Mouse (Mus musculus) right cerebral cortex, postnatal 36 days (tissue): ENCODE measurements around the gene Pik3cd.
A peak's percentile ranks its signal among the peaks of the same experiment; 100 is the strongest.
"Not testable (repeated sequence)": the region's sequence is repeated elsewhere in the genome, so short reads cannot be mapped to it uniquely, and the experiment has no call there.

Source experiments
- DNase-seq, 2 experiments: peaks; one replicate each; pipeline ENCODE4 v3.0.0; 2022; ENCODE audit warnings: low spot score in 2 of 2, mixed read lengths in 1 of 2

Gene Pik3cd

DNA sequence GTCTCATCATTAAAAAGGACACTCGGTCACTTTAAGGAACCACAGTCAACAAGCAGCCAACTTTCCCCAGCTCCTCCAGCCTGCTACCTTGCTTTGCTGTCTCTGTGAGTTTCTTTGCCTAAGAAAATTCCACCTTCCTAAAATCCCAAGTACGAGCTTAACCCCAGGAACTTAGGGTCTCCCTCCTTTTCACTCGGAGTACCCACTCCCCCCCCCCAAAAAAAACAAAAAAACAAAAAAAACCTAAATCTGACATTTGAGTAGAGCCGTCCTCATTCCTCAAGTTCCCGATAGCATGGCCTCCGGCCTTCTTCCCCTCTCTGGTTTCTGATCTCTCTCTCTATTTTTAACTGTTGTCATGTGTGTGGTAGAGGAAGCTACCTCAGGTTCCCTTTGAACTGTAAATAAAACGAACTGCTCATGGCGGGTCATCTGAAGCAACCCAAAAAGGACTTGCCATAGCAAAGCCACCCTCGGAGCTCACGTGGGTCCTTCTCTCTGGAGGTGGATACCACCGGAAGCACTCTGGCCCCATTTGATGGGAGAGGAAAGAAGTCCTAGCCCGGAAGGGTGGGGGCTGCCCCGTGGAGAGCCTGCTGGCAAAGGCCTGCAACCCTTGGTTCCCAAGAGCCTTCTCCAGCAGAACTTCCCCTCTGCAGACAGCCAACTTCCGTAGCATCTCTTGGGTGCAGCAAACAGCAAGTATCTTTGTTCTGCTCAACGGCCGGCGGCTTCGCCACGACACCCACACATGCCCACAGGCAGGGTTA is at the start of gene Pik3cd:
Gene Pik3cd (minus strand): TSS at position 362 of the 770 bp plus-strand sequence.
- no peak for DNase-seq

DNA sequence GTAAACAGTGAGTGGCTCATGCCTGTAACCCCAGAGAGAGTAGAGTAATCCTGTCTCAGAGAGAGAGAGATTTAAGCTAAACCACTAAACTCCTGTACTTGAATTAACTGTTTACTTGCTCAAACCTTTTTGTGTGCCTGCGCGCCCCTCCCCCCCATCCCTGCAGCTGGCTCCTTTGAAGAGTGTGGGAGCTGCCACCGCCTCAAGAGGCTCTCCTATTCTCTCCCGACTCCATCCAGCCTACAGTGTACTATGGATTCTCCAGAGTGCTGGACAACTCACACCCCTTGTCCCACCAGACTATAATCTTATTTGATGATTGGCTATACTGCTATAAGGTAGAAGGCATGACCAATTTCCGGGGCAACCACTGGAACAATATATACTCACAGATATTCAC is 48.3 kb upstream of the Pik3cd start:
- no peak for DNase-seq

DNA sequence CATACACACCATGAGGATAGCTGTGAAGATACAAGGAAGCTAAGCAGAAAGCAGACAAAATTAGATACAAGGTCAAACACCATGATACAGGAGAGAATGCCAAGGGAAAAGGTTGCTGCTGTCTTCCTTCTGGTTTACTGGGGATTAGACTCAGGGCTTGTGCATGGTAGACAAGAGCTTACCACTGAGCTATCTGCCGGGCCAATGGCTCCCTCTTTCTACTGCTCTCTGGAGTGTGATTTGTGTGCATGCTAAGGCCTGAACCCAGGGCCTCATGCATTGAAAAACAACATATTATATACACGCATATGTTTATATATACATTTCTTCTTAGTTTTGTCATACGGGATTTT is 47.3 kb upstream of the Pik3cd start:
- not testable (repeated sequence) for DNase-seq

DNA sequence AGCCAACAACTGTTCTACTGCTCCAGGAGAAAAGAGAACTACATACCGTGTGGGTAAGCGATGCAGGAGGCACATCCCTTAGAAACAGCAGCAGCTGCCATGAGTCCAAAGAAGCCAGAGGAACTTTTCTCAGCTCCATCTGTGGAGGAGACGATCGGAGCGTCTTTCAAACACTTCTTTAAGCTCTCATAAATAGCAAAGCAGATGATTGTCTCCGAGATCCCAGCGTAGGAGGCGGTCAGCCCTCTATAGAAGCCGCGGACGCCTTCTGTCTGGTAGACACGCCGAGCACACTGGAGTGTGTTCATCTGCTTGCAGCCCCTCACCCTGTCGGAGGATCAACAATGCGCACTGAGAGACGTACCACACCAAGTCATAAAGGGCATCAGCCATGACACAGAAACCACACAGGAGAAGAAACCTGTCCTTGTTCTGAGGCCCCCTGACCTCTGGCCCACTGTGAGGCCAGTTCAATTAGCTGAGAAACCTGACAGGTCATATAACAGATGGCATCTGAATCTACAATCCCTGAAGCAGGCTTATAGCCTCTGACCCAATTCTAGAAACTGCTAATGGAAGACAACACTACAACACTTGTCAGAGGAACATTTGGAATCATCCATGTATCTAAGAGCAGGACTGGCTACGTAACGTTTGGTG is 46.8 kb upstream of the Pik3cd start:
- DNase-seq, result no peak

DNA sequence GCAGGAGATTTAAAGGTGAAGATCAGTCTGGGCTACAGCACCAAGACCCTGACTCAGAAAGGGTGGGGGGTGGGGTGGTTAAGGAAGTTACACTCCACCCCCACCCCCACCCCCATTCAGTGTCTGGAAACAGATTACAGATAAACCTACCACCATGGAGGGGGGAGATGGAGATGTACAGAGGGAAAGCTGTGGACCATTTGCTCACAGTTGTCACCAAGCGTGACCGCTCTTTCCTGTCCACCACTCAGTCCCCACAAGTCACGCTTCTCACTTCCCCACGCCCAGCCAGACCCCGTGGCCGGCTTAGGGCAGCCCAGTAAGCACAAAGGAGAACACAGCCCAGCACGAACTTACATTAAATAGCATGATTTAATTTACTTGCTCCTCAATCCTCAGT is 41.7 kb upstream of the Pik3cd start:
- no peak for DNase-seq

DNA sequence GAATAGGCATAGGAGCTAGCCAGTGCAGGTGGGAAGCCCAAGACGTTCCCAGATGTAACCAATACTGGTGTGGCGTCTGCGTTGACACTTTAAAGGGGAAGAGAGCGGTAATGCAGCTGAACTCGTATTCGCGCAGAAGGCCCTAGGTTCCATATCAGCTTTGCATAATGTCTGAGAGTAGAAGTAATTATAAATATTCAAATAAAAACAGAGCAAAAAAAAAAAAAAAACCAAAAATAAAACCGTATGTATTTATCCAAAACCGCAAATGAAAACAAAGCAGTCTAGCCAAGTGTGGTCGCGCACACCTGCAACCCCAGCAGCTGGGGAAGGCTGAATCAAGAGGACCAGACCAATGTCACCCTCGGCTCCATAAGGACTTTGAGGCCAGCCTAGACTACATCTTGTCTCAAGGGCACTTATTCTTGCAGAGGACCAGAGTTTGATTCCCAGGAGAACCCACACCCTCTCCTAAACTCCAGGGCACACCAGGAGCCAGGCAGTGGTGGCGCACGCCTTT is 39.7 kb upstream of the Pik3cd start:
- no peak for DNase-seq

DNA sequence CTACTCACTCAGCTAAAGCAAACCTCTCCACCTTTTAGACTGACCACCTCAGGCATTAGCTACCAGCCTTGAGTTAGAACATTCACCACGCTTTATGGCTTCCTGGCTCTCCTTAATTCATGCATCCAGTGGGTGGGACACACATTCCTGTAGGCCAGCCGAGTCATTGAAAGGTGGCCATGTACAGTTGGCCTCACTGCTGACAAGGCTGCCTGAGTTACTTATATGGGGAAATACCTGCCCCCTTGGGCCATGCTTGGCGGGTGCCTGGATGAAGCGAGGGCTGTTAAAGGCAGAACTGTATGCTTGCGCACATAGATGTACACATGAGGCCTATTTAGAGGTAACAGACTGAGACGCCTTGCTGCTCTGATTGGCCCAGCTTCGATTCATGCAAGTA is 37.9 kb upstream of the Pik3cd start:
- no peak for DNase-seq

DNA sequence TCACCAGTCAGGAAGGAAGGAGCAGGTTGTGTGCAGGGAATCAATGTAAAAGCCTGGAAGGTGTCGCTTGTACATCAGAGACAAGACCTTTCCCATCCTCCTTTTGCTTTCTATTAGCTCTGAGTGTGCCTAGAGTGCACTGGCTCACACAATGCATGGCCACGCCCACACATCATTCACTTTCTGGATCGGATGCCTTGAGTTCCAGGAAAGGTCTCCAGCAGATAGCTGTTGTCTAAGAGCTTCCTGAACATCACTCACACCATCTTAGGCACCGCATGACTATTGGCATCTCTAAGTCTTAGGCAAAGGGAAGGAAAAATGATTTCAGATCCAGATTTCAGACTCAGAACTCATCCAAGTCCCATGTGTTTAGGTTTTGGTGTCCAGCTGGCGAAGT is 37.1 kb upstream of the Pik3cd start:
- no peak for DNase-seq

DNA sequence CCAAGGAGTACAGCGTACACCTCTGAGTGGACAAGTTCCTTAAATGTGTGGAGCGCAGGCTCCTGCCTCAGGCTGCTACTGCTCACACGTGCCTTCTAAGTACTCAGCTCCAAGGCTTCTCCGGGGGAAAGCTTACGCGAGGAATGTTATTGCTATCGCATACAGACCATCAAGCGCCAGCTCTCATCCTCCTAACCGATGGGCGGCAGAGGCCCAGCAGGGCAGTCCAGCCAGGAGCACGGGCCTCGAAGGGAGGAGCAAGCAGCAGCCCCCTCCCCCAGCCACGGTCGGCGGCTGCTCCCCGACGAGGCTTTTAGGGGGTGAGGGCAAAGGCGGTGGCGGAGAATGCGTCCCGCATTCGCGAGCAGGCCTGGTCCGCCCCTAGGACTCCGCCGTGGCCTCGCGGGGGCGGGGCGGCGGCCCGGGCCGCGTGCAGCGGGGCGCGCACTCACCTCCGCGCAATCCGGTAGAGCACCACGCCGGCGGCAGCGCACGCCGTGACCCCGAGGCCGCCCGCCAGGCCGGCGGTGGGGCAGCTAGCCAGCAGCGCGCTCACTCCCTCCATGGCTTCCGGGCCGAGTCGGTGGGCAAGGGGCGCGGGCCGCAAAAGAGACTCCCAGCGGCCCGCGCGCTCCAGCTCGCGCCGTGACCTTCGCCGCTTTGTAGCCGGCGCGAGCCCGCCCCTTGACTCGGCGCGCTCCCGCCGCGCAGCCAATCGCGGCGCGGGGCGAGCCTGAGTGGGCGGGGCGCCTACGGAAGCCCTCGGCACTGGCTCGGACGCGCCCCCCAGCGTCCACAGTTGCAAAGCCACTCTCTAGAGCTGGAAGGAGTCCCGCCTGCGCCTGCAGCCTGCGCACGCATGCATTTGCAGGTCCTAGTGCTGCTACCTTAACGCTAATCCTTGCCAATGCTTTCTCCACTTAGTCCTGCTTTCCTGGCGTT is 35.3 kb upstream of the Pik3cd start, which contains the start of gene Tmem201:
Gene Tmem201 (minus strand): TSS at position 662 of the 942 bp plus-strand sequence.
- peak; percentile 92 to 94 for DNase-seq

DNA sequence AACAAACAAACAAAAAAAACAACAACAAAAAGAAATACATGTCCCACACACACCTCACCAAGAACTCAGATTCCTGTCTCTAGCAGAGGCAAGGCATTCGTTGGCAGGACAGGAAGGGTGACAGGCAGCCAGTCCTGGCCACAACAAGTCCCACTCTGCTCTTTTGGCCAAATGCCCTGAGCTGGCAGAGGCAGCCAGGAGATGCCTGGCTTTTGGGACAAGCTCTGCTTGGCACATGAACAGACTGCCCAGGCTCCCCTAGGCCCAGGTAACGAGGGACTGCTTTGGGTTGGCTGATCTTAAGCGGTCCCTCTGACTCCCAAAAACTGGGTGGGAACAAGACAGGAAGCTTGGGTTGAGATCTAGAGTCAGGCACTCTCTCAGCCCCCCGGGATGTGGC is 34.2 kb upstream of the Pik3cd start:
- no peak for DNase-seq

DNA sequence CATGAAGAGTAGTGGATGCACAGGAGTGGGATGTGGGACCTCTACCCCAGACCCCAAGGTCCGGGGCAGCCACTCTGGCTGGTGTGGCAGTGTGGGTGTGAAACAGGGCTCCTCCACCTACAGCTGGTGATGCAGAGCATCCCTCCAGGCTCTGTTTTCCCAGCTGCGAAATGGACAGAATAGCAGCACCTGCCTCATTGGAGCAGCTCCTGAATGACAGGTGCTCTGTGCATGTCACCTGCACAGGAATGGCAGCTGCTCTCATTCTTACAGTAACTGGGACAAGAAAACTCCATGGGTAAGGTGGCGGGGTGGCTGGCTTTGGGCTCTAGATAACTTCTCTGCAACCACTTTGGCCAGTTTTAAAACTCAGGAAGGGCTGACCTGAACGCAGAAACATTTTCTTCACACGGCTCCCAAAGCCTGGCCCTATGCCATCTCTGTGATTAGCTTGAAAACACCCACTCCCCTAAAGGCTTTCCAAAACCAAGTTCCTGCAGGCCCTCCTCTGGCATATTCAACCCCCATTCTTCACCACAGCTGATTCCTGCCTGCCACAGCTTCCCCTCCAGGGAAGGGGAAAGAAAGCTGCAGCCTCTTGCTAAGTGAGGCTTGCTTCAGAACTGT is 33.4 kb upstream of the Pik3cd start:
- no peak for DNase-seq

DNA sequence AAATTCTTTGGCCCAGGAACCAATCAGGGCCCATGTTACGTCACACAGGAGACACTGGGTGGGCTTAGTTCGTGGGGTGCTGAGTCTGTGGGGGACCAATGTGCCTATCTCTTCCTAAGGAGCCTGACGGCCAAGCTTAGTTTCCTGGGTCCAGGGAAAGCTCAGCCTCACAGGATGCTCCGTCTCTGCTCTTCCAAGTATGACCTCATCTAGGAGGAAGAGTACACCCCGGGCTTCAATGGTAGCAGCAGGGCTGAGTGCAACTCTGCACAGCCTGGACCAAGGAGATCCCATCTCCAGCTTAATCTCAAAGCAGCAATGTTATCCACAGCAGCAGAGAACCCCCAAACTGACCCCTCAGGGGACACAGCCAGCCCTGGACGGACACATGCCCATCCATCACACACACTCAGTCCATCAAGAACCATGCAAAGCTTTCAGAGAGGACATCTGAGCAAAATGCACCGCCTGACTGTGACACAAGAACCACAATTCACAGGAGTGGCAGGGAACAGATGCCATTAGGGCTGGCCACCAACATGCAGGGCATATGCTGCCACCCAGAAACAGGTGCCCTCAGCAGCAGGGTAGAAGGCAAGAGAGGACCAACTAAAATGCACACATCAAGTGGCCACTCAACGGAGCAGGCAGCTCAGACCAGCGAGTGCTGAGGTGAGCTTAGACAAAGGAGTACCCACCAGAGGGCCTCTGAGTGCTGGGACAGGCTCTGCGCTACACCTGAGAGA is 32.5 kb upstream of the Pik3cd start:
- DNase-seq, result no peak

DNA sequence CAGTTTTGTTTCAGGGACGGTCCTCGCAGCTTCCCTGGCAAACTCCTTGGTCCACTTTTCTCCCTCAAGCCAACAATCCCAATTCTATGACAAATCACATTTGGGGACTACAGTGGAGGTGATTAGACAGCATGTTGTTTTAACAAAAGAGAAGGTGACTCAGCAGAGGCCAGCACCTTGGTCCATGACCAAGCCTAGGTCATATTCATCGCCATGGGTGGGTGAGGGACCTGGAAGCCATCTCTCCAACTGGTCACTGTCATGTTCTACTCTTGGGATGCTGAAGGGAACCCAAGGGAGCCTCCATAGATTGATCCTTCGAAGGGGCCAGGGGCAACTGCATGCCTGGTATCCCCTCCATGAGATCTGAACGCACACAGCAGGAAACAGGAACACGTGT is 31.9 kb upstream of the Pik3cd start:
- no peak for DNase-seq

DNA sequence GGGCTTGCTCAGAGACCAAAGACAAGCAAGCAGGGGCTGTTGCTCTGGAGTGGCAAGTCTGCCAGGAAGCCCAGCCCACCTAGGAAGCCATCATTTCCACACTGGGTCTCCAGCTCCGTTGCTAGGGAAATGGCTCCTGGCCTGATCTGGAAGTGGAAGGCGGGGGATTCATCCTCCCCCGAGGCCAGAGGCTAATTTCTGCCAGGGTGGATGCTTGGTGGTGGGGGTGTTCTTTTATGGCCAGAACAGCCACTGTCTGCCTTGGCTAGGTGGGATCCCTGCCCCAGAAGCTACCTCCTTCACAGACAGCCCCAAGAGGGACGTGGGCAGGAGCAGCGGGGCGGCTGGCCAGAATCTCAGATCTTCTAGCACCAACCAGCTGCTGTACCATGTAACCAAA is 31.4 kb upstream of the Pik3cd start:
- DNase-seq, result peak; percentile 42 to 60

DNA sequence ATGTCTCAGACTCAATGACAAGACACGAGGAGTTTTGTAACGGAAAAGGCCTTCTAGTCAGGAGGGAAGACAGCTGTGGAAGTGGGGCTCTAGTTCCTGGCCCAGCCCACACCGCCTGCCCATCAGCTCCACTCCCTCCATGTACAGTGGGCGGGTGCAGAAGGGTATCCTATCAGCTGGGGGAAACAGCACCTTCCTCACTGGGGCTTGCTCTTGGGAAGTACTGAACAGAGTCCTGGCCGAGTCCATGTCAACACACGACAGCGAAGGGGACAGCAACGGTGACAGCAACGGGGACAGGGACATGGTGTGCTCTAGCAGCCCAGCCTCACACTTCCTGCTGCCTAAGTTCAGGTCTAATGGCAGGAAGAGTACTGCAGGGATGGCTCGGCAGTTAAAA is 30.4 kb upstream of the Pik3cd start:
- DNase-seq, result no peak

DNA sequence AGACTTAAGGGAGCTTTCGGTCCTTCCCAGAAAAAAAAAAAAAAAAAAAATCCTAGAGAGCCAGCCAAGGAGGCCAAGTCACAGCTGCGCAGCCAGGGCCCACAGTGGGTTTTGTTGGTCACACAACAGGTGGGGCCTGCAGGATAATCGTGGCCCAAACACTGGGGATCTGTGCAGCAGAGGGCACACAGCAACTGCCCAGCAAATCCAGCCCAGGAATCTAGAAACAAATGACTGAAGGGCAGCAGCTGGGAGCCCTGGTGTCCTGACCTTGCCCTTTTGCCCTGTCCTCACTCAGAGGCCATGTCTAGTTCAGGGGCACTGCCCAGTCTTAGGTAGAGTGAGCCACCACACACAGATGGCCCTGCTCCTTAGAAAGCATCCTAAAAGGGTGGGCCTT is 29.9 kb upstream of the Pik3cd start:
- DNase-seq, result no peak

DNA sequence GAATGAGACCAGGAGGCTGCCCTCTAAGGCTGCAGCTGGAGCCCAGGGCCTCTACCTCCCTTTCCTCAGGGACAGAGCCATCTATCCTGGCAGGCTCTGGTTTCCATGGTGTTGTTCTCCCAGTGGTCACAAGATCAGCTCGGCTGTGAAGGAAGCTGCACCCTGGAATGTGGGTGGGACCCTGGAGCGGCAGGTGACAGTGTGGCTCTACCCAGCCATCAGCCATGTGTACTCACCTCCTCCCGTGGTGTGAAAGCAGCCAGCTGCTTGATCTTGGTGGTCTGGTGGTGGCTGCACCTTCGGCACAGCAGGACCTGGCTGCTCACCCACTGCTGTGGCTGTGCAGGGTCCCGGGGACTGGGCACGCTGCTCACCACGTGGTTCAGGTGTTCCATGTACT is 28.5 kb upstream of the Pik3cd start:
- no peak for DNase-seq

DNA sequence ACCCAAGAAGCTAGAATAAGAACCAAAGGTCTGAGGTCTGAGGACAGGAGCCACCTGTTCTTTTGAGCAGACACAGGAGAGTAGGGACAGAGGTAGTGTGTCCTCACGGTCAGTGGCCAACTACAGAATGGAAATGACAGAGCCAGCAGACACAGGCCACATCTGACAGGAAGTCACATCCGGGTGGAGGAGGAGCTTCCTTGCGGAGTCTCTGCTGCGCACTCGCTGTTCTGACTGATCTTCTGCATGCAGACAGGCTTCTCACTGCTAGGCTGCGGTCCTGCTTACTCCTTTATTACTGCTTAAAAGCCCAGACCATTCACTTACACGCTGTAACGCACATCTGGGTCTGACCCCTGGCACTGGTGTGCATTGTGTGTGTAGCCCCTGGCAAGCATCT is 26.4 kb upstream of the Pik3cd start:
- DNase-seq, result no peak

DNA sequence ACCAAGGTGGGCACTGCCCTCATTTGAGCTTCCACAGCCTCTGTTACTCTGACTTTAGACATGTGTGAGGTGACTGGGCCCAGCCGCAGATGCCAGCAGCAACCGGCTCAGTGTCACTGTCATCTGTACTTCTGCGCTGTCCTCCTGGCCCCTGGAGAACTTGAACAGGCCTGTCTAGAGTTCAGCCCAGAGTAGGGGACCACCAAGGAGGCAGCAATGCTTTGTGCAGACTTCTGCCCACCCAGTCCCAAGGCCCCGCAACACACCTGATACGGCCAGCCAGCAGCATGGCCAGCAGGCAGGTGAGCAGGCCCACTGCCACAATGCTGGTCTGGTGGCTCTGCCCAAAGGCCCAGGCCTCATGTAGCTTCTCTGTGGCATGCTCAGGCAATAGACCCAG is 25.3 kb upstream of the Pik3cd start:
- DNase-seq, result no peak

DNA sequence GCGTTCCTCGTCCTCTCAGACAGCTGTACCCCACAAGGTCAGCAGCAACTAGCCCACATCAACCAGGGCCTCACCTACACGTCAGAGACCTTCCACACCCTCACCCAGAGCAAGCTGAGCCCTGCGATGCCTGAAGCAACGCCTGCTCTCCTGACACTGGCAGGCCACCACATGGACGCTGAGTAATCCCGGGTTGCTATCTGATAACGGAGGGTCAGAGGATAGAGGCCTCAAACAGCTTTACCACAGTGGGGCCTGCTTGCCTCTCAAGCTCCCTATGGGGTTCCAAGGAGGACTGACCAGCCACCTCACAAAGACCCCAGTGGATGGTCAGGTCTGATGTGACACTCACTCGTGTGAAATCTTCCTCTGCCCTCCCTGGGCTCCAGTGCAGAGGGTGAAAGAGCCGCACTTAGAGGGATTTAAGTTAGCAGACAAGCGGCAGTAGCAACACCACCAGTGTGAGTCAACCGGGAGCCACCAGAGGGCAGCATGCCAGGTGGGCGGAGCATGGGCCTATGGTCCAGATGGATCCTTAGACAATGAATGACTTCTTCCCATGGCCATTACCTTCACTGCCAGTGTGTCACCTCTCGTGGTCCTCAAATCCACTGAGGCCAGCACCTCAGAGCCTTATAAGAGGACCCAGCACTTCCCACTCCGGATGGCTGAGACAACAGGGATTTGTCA is 23.4 kb upstream of the Pik3cd start:
- DNase-seq, result peak in 1 of 2 experiments; percentile 55
